8 mouse cellular contexts compared by ENCODE assay signal in the genomic region with DNA sequence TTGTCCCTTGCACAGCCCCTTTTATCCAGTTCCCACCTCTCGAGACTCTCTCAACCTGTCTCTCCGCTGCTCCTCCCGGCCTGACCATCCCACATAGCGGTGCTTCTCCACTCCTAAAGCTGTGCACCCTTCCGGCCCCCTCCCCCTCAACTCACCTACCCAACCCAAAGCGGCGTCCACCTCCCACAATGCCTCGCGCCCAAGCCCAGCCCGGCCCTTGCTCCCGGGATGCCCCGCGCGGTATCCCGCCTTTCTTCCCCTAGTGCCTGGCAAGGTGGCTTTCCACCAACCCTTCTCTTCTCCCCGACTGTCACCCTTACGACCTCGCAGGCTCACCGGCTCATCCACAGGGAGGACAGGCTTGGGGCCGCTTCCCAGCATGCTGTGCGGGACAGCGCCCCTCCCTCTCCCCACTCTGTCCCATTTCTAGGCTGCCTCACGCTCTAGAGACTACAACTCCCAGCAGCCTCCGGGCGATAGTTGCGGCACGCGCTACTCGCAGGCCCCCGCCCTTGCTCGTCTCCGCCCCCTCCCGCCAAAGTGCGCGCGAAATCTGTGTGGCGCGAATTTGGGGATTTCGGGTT. TPM values are rescaled to one million over a fixed set of nuclear protein-coding genes. Genes with fewer than 3 reads are reported as not detected.
A peak's percentile ranks its signal among the peaks of the same experiment; 100 is the strongest.
DNase-seq lines count a peak whose midpoint lies in the region; ATAC-seq and TF ChIP-seq lines count a peak whose summit lies in the region.

A gene (minus strand): TSS at position 414 of the 584 bp plus-strand sequence.

- under 1% methylated on average over 39 of the region's 39 CpGs for WGBS in hindbrain, embryonic 10.5 days
- under 1% methylated on average over 39 of the region's 39 CpGs for WGBS in lung, postnatal 0 days

- H3K4me2 ChIP-seq in lung, postnatal 0 days (replicated peaks; ENCODE audit: low read depth, low read length) = peak within 1 kb of the TSS; percentile 77

- peak within 1 kb of the TSS; percentile 98 for H3K27ac ChIP-seq in hindbrain, embryonic 10.5 days
- peak within 1 kb of the TSS; percentile 26; the same call in 1 of the 2 replicates for H3K27ac ChIP-seq in lung, postnatal 0 days (ENCODE audit: low read length)

- no peaks in the 10 kb centered on the region for H3K27me3 ChIP-seq in hindbrain, embryonic 10.5 days (ENCODE audit: insufficient read depth, poor library complexity, severe bottlenecking)
- H3K27me3 ChIP-seq in lung, postnatal 0 days (replicated peaks; ENCODE audit: insufficient read depth, low read length) = no peaks in the 10 kb centered on the region

- H3K36me3 ChIP-seq in hindbrain, embryonic 10.5 days = peaks cover 74% of the 10 kb centered on the region
- H3K36me3 ChIP-seq in lung, postnatal 0 days (ENCODE audit: insufficient read depth, low read length) = no peaks in the 10 kb centered on the region

- peak; percentile 94 for DNase-seq in MN1 (ENCODE audit: low spot score)
- DNase-seq in cerebellum, adult 9-10 months = peak; percentile 93
- peak; percentile 94 for DNase-seq in hindbrain, embryonic 10.5 days (ENCODE audit: low spot score)
- peak; percentile 92 for DNase-seq in layer of hippocampus, adult 9-11 months
- DNase-seq in lung, postnatal 0 days (ENCODE audit: low spot score) = peak; percentile 96
- DNase-seq in ovary, postnatal 14 days (ENCODE audit: low spot score) = peak; percentile 83
- DNase-seq in thymus, postnatal 14 days = peak; percentile 95

- H3K4me1 ChIP-seq in hindbrain, embryonic 10.5 days (replicated peaks) = peaks cover 6% of the 10 kb centered on the region; the same call in 1 of the 2 replicates
- H3K4me1 ChIP-seq in lung, postnatal 0 days (ENCODE audit: insufficient read depth, low read depth, low read length) = no peaks in the 10 kb centered on the region; the same call in 1 of the 2 replicates

- TF ChIP-seq CTCF in lung, postnatal 0 days (IDR thresholded peaks at IDR 0.05) = peak; percentile 24

- TF ChIP-seq EP300 in lung, postnatal 0 days (IDR thresholded peaks at IDR 0.05) = no peak

- 0 out of 2 replicates have a peak, but pooled peaks cover 4% of the 10 kb centered on the region for H3K9me3 ChIP-seq in hindbrain, embryonic 10.5 days
- H3K9me3 ChIP-seq in lung, postnatal 0 days (ENCODE audit: low read length) = no peaks in the 10 kb centered on the region

- H3K4me3 ChIP-seq in hindbrain, embryonic 10.5 days = peak within 1 kb of the TSS; percentile 72
- peak within 1 kb of the TSS; percentile 76 for H3K4me3 ChIP-seq in lung, postnatal 0 days (ENCODE audit: low read depth, low read length)

- peak; percentile 99 for ATAC-seq in frontal cortex, adult (ENCODE audit: low TSS enrichment)
- ATAC-seq in lung, postnatal 0 days = peak; percentile 100

- H3K9ac ChIP-seq in lung, postnatal 0 days (replicated peaks; ENCODE audit: low read depth) = peak within 1 kb of the TSS; percentile 56

RNA-seq across cellular contexts. Expression of the gene that starts here (rescaled TPM):
- polyA plus RNA-seq in hindbrain, embryonic 10.5 days (2016; fragmentation: Nextera tagmentation; extraction: Ambion mirVana) = 10.4 and 11.2 TPM in 2 replicates
- polyA plus RNA-seq in lung, postnatal 0 days (2015; fragmentation: Nextera tagmentation; extraction: Ambion mirVana) = 4.7 and 5.5 TPM in 2 replicates

Comparison
In these comparisons a context has a peak if more than half of its experiments do, and no peak if none do; other contexts are left out.
1. Peak in every context shown above with its lines: DNase-seq, ATAC-seq, H3K4me3 ChIP-seq and H3K27ac ChIP-seq.